Mouse (Mus musculus): ENCODE data around the gene Hist1h2ah.

- TF ChIP-seq GATA1 (IDR thresholded peaks at IDR 0.05; ENCODE audit: borderline replicate concordance, low read length) = no peak
- no peak for TF ChIP-seq FLI1 (IDR thresholded peaks at IDR 0.05; ENCODE audit: low read length)
Measured at GRCm38 (mm10) chr13:22021581-22021980, 13.8 kb downstream of the Hist1h2ah start.

All from megakaryocyte, embryonic 14.5 days (primary cell).